Mouse (Mus musculus): ENCODE results near the gene Mapk1. TPM values are rescaled to one million over a fixed set of nuclear protein-coding genes. Genes with fewer than 3 reads are reported as not detected.

Gene Mapk1
- polyA plus RNA-seq, 1 experiment from 2014 or later = 210 TPM

DNA sequence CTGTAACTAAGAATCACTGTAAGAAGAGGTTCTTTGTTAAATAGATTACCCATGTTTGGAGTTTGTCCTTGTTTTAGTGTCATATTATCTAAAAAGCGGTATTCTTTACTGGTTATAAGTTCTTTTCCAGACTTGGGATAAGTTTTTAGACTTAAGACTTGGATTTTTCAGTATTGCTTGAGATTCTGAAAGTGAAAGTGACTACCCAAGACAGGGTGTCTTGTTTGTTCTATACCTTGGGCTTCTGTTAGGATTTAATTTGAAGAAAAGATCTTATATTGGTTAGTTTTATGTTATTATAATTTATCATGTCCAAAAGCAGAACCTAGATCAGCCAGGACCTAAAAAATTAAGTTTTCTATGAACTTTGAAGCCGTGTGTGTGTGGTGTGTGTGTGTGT is 50.6 kb downstream of the Mapk1 start:
- no peak for ATAC-seq (ENCODE audit: low FRiP score, low TSS enrichment)
- Histone ChIP-seq H3K4me1 (ENCODE audit: control insufficient read depth, insufficient read depth, low read length) (no peaks in the 10 kb centered on the region), H3K4me2 (replicated peaks; ENCODE audit: low read depth, low read length) (no peak overlapping the region), H3K36me3 (ENCODE audit: control insufficient read depth, insufficient read depth, low read length) (peaks cover 73% of the 10 kb centered on the region), H3K9ac (ENCODE audit: low read depth, low read length) (no peak overlapping the region), H3K4me3 (ENCODE audit: low read length) (no peak overlapping the region), H3K27ac (ENCODE audit: low read depth, low read length) (no peak overlapping the region), H3K27me3 (ENCODE audit: control insufficient read depth, insufficient read depth, low read length) (no peaks in the 10 kb centered on the region), H3K9me3 (ENCODE audit: control insufficient read depth, low read length) (no peaks in the 10 kb centered on the region)
- 98% methylated on average over 2 of the region's 2 CpGs for WGBS

DNA sequence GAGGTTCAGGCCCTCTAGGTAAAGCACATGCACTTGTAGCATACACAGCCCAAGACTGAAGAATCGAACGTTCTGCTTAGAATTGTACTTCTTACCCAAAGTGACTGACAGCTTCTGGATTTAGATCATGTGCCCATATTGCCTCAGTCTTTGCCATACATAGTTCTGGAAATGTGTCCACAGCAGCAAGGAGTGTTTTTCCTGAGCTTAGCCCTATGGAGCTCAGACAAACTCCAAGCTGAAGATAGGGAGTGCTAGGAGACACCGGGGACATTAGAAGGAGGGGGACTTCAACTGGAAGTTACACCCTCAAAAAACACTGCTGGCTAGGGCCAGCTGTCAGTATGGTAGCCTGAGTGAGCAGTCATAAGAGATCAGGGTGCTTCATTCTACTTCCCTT is 57.5 kb downstream of the Mapk1 start:
- WGBS = 96% methylated on average over 3 of the region's 3 CpGs
- no peaks in the 10 kb centered on the region for H3K9me3 ChIP-seq (ENCODE audit: control insufficient read depth, low read length)
- H3K27me3 ChIP-seq (ENCODE audit: control insufficient read depth, insufficient read depth, low read length) = no peaks in the 10 kb centered on the region
- no peak overlapping the region for H3K4me2 ChIP-seq (replicated peaks; ENCODE audit: low read depth, low read length)
- H3K36me3 ChIP-seq (ENCODE audit: control insufficient read depth, insufficient read depth, low read length) = peaks cover 89% of the 10 kb centered on the region
- no peaks in the 10 kb centered on the region for H3K4me1 ChIP-seq (ENCODE audit: control insufficient read depth, insufficient read depth, low read length)
- H3K27ac ChIP-seq (ENCODE audit: low read depth, low read length) = no peak overlapping the region
- H3K9ac ChIP-seq (ENCODE audit: low read depth, low read length) = no peak overlapping the region
- ATAC-seq (ENCODE audit: low FRiP score, low TSS enrichment) = no peak
- no peak overlapping the region for H3K4me3 ChIP-seq (ENCODE audit: low read length)

DNA sequence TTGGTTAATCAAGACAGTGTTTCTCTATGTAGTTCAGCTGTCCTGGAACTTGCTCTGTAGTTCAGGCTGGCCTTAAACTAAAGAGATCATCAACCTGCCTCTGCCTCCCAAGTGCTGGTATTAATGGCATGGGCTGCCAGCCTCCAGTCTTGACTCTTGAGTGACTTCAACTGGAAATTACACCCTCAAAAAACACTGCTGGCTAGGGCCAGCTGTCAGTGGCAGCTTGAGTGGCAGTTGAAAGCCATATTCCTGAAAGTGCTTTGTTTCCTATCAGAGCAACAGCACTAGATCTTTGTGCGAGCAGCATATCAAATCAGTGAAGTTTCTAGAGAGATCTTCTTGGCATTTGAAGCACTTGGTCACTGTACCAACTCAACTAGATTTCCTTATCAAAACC is 58.2 kb downstream of the Mapk1 start:
- H3K4me2 ChIP-seq (replicated peaks; ENCODE audit: low read depth, low read length) = no peak overlapping the region
- H3K36me3 ChIP-seq (ENCODE audit: control insufficient read depth, insufficient read depth, low read length) = peaks cover 90% of the 10 kb centered on the region
- no peaks in the 10 kb centered on the region for H3K27me3 ChIP-seq (ENCODE audit: control insufficient read depth, insufficient read depth, low read length)
- 97% methylated on average over 1 of the region's 1 CpGs for WGBS
- no peak for ATAC-seq (ENCODE audit: low FRiP score, low TSS enrichment)
- no peak overlapping the region for H3K4me3 ChIP-seq (ENCODE audit: low read length)
- H3K9me3 ChIP-seq (ENCODE audit: control insufficient read depth, low read length) = no peaks in the 10 kb centered on the region
- no peaks in the 10 kb centered on the region for H3K4me1 ChIP-seq (ENCODE audit: control insufficient read depth, insufficient read depth, low read length)
- no peak overlapping the region for H3K27ac ChIP-seq (ENCODE audit: low read depth, low read length)
- H3K9ac ChIP-seq (ENCODE audit: low read depth, low read length) = no peak overlapping the region

DNA sequence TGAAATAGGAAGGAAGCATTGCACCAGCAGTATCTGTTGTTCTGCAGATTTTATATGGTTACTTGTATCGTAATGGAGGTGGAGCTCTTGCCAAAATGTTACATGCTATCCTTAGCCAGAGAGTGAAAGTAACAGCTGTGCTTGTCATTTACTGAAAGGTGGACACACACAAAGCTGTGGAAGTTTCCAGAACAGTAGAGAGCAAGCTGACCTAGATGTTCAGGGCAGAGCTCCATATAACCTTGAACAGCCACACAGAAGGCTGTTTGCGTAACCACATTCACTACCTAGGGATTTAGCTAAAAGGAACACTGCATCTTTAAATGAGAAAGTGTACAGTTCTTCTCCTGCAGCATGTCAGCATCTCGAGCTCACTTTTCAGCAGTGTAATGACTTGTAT is 61.1 kb downstream of the Mapk1 start:
- WGBS = 89% methylated on average over 3 of the region's 3 CpGs
- Histone ChIP-seq H3K9me3 (ENCODE audit: control insufficient read depth, low read length) (no peaks in the 10 kb centered on the region), H3K27ac (ENCODE audit: low read depth, low read length) (no peak overlapping the region), H3K4me2 (replicated peaks; ENCODE audit: low read depth, low read length) (no peak overlapping the region), H3K27me3 (ENCODE audit: control insufficient read depth, insufficient read depth, low read length) (no peaks in the 10 kb centered on the region), H3K36me3 (ENCODE audit: control insufficient read depth, insufficient read depth, low read length) (peaks cover 78% of the 10 kb centered on the region), H3K4me3 (ENCODE audit: low read length) (no peak overlapping the region), H3K4me1 (ENCODE audit: control insufficient read depth, insufficient read depth, low read length) (no peaks in the 10 kb centered on the region), H3K9ac (ENCODE audit: low read depth, low read length) (no peak overlapping the region)
- no peak for ATAC-seq (ENCODE audit: low FRiP score, low TSS enrichment)

DNA sequence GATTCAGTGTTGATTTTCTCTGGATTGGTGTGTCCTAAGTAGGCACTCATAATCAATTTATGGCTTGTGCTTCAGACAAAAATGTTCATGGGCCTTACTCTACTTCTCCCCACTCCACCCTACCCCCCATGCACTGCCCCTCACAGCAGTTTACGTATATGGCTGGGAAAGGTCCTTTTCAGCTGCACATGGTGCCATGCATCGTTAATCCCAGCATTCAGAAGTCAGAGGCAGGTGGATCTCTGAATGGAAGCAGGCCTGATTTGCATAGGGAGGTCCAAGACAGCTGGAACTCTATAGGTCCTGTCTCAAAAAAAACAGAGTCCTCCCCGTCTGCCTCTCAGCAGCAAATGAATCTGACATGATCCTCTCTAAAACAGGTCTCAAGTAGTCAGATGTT is 62.1 kb downstream of the Mapk1 start:
- Histone ChIP-seq H3K9me3 (ENCODE audit: control insufficient read depth, low read length) (no peaks in the 10 kb centered on the region), H3K27me3 (ENCODE audit: control insufficient read depth, insufficient read depth, low read length) (no peaks in the 10 kb centered on the region), H3K4me2 (replicated peaks; ENCODE audit: low read depth, low read length) (no peak overlapping the region), H3K27ac (ENCODE audit: low read depth, low read length) (no peak overlapping the region), H3K9ac (ENCODE audit: low read depth, low read length) (no peak overlapping the region), H3K36me3 (ENCODE audit: control insufficient read depth, insufficient read depth, low read length) (peaks cover 68% of the 10 kb centered on the region), H3K4me1 (ENCODE audit: control insufficient read depth, insufficient read depth, low read length) (no peaks in the 10 kb centered on the region), H3K4me3 (ENCODE audit: low read length) (no peak overlapping the region)
- 51% methylated on average over 3 of the region's 3 CpGs for WGBS
- ATAC-seq (ENCODE audit: low FRiP score, low TSS enrichment) = no peak

DNA sequence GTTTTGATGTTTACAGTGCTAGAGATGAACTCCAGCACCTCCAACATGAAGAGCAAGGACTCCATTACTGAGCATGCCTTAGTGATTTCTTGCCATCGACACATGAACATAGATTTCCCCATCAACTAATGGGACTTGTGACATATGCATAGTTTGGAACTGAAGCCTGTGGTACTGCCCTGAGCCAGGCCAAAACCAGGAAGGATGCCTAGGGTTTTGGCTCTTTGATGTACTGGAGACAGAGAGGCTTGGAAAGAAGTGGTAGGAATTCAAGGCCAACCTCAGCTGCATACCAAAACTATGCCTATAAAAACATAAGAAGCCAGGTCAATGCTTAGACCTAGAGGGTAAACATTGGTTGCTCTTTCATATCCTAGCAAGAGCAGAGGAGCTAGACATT is 66.7 kb downstream of the Mapk1 start:
- Histone ChIP-seq H3K9ac (ENCODE audit: low read depth, low read length) (no peak overlapping the region), H3K4me2 (replicated peaks; ENCODE audit: low read depth, low read length) (no peak overlapping the region), H3K9me3 (ENCODE audit: control insufficient read depth, low read length) (no peaks in the 10 kb centered on the region), H3K36me3 (ENCODE audit: control insufficient read depth, insufficient read depth, low read length) (peaks cover 27% of the 10 kb centered on the region), H3K4me3 (ENCODE audit: low read length) (no peak overlapping the region), H3K27me3 (ENCODE audit: control insufficient read depth, insufficient read depth, low read length) (no peaks in the 10 kb centered on the region), H3K27ac (ENCODE audit: low read depth, low read length) (no peak overlapping the region), H3K4me1 (ENCODE audit: control insufficient read depth, insufficient read depth, low read length) (no peaks in the 10 kb centered on the region)
- 93% methylated on average over 1 of the region's 1 CpGs for WGBS
- no peak for ATAC-seq (ENCODE audit: low FRiP score, low TSS enrichment)

DNA sequence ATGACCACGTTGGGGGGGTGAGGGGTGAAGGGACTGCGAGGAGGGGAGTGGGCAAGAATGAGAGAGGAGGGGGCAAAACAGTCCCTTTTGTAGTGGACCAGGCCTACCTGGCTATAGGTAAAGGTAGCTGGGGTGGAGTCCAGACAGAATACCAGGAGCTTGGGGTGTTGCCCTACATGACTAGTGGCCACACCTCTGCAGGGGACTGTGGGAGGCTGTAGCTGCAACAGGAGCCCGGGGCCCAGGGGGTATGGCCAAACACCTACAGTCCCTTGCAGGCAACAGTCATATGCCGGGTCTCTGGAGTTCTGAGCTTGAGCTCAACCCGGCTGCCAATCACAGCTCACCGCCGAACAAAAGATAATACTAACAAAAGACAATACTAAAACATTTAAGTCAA is 68.9 kb downstream of the Mapk1 start:
- no peak overlapping the region for H3K4me3 ChIP-seq (ENCODE audit: low read length)

DNA sequence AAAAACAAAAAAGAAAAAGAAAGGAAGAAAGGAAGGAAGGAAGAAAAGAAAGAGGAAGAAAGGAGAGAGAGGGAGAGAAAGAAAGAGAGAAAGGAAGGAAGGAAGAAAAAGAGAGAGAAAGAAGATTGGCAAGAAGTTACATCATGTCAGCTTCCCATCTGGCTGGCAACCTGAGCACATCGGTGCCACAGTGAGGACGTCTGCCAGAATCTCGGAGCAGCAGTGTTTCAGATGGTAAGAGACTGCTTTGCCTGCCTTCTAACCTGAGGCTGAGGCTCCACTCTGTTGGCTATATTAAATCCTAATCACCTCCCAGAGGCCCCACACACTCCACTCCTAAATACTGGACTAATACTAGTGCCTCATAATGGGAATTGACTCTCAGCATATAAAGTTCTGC is 70.7 kb downstream of the Mapk1 start:
- 80% methylated on average over 3 of the region's 3 CpGs for WGBS

More for the DNA sequence above, 68.9 kb downstream of the Mapk1 start:
- Histone ChIP-seq H3K4me2 (replicated peaks; ENCODE audit: low read depth, low read length) (no peak overlapping the region), H3K9me3 (ENCODE audit: control insufficient read depth, low read length) (no peaks in the 10 kb centered on the region), H3K4me1 (ENCODE audit: control insufficient read depth, insufficient read depth, low read length) (no peaks in the 10 kb centered on the region), H3K27me3 (ENCODE audit: control insufficient read depth, insufficient read depth, low read length) (no peaks in the 10 kb centered on the region), H3K36me3 (ENCODE audit: control insufficient read depth, insufficient read depth, low read length) (peaks cover 13% of the 10 kb centered on the region), H3K27ac (ENCODE audit: low read depth, low read length) (no peak overlapping the region), H3K9ac (ENCODE audit: low read depth, low read length) (no peak overlapping the region)
- WGBS = 83% methylated on average over 7 of the region's 7 CpGs
- no peak for ATAC-seq (ENCODE audit: low FRiP score, low TSS enrichment)

DNA sequence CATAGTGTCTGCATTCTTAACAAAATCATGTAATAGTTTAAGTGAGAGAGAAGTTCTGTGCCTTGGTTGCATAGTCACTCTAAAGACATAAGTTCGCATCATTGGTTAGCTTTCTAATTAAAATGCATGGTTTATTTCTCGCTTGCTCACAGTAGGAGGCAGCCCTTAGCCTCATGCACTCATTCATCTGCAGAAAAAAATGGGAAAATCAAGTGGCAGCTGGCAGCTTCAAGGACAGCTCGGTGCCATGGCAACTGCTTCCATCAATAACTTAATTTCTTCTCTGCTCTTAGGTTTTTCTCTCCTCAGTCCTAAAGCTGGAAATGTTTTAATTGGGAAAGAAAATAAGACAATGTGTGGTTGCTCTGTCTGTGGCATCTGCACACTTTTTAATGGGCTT is 72.4 kb downstream of the Mapk1 start:
- Histone ChIP-seq H3K9ac (ENCODE audit: low read depth, low read length) (no peak overlapping the region), H3K27ac (ENCODE audit: low read depth, low read length) (no peak overlapping the region), H3K4me1 (ENCODE audit: control insufficient read depth, insufficient read depth, low read length) (no peaks in the 10 kb centered on the region), H3K4me3 (ENCODE audit: low read length) (no peak overlapping the region), H3K27me3 (ENCODE audit: control insufficient read depth, insufficient read depth, low read length) (no peaks in the 10 kb centered on the region), H3K9me3 (ENCODE audit: control insufficient read depth, low read length) (no peaks in the 10 kb centered on the region), H3K36me3 (ENCODE audit: control insufficient read depth, insufficient read depth, low read length) (no peaks in the 10 kb centered on the region), H3K4me2 (replicated peaks; ENCODE audit: low read depth, low read length) (no peak overlapping the region)
- ATAC-seq (ENCODE audit: low FRiP score, low TSS enrichment) = no peak
- 77% methylated on average over 3 of the region's 3 CpGs for WGBS

More for the DNA sequence above, 70.7 kb downstream of the Mapk1 start:
- H3K4me3 ChIP-seq (ENCODE audit: low read length) = no peak overlapping the region
- no peaks in the 10 kb centered on the region for H3K4me1 ChIP-seq (ENCODE audit: control insufficient read depth, insufficient read depth, low read length)
- no peak overlapping the region for H3K9ac ChIP-seq (ENCODE audit: low read depth, low read length)
- no peak overlapping the region for H3K27ac ChIP-seq (ENCODE audit: low read depth, low read length)
- no peaks in the 10 kb centered on the region for H3K9me3 ChIP-seq (ENCODE audit: control insufficient read depth, low read length)
- H3K4me2 ChIP-seq (replicated peaks; ENCODE audit: low read depth, low read length) = no peak overlapping the region
- ATAC-seq (ENCODE audit: low FRiP score, low TSS enrichment) = no peak
- no peaks in the 10 kb centered on the region for H3K27me3 ChIP-seq (ENCODE audit: control insufficient read depth, insufficient read depth, low read length)
- H3K36me3 ChIP-seq (ENCODE audit: control insufficient read depth, insufficient read depth, low read length) = no peaks in the 10 kb centered on the region; the same call in 1 of the 2 replicates

DNA sequence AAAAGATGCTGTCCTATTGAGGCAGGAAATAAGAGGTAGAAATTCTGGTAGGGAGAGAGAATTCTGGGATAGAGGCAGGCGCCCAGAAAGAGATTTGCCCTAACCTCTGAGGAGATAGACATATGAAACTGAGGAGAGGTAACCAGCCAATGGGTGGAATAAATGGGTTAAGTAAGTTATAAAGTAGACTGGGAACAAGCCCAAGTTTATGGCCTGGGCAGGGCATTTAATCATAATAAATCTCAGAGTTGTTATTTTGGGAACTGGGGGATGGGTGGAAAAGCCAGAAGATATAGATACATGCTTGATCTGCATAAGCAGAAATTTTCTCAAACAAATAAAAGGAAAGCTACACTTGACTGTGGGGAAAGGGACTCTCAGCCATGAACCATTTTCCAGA is 79.2 kb downstream of the Mapk1 start:
- Histone ChIP-seq H3K36me3 (ENCODE audit: control insufficient read depth, insufficient read depth, low read length) (no peaks in the 10 kb centered on the region), H3K9me3 (ENCODE audit: control insufficient read depth, low read length) (no peaks in the 10 kb centered on the region), H3K9ac (ENCODE audit: low read depth, low read length) (no peak overlapping the region), H3K27ac (ENCODE audit: low read depth, low read length) (no peak overlapping the region), H3K4me1 (ENCODE audit: control insufficient read depth, insufficient read depth, low read length) (no peaks in the 10 kb centered on the region), H3K27me3 (ENCODE audit: control insufficient read depth, insufficient read depth, low read length) (no peaks in the 10 kb centered on the region), H3K4me2 (replicated peaks; ENCODE audit: low read depth, low read length) (no peak overlapping the region), H3K4me3 (ENCODE audit: low read length) (no peak overlapping the region)
- WGBS = 43% methylated on average over 1 of the region's 1 CpGs
- no peak for ATAC-seq (ENCODE audit: low FRiP score, low TSS enrichment)

All from kidney, embryonic 14.5 days (tissue).